Mouse (Mus musculus) lung, postnatal 0 days (tissue): Measurements from ENCODE around the gene Atp2c2.

Source experiments
- CTCF ChIP-seq: IDR thresholded peaks from 2 replicates; pipeline ENCODE4 v1.5.1; 2016; ENCODE audit warnings: antibody characterized with exemption, mild to moderate bottlenecking
- EP300 ChIP-seq: IDR thresholded peaks from 2 replicates; pipeline ENCODE4 v1.6.1; 2016; ENCODE audit warnings: antibody characterized with exemption, mild to moderate bottlenecking, control low read depth

DNA sequence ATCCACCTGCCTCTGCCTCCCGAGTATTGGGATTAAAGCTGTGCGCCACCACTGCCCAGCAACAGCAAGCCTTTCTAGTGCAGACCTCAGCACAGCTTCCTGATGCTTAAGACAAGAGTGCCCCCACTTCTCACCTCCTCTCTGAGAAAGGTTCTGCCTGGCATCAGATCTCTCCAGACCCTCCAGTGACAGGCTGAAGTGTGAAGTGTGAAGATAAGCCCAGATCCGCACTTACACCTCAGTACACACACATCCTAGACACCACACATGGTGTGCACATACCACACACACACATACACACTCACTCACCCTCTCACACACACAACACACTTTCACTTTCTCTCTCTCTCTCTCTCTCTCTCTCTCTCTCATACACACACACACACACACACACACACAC, 87.1 kb downstream of the Atp2c2 start:
- no peak for TF ChIP-seq CTCF
- no peak for TF ChIP-seq EP300
